Comparison of ENCODE assay signal across 8 mouse cellular contexts in the genomic region with DNA sequence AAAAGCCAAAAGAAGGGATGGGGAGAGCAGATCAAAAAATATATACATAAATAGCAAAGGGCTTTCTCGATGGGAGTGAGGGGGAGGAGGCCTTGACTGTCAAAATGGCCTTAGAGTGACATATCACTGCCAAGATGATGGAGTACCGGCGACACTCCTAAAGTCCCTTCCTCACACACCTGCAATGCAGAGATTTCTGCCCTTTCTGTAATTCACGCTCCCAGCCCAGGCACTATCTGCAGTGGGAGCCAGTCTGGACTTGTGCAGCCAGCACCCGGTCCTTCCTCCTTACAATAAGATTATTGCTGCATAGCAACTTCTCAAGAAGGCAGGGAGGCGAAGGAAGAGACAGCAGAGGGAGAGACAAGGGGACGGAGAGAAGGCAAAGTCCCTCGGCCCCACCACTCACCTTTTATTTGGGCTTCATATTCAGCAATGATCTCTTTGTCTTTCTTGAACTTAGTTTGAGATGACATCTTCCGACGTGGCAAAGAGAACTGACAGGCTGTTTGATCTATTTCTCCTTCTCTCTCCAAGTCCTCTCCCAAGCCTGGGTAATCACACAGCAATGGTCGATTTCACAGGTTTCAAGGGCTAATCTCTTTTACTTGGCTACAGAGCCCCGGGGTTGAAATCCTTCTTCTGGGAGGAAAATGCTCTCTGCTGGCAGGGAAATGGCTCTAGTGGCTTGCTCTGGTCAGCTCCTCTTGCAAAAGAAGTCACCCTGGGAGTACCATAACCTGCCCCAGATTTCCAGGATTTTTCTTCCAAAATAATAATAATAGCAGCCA. TPM values are rescaled to one million over a fixed set of nuclear protein-coding genes. Genes with fewer than 3 reads are reported as not detected.
A peak's percentile ranks its signal among the peaks of the same experiment; 100 is the strongest.
DNase-seq lines count a peak whose midpoint lies in the region; ATAC-seq and TF ChIP-seq lines count a peak whose summit lies in the region.

No protein-coding gene starts in this region.

- TF ChIP-seq POLR2A in small intestine, adult 2 months (IDR thresholded peaks at IDR 0.05; ENCODE audit: low read depth, low read length): no peak

- H3K9me3 ChIP-seq in heart, embryonic 11.5 days (replicated peaks; ENCODE audit: control insufficient read depth, low read length): no peaks in the 10 kb centered on the region
- H3K9me3 ChIP-seq in limb, embryonic 13.5 days: no peaks in the 10 kb centered on the region

- peaks cover 3% of the 10 kb centered on the region; the same call in 1 of the 2 replicates for H3K27me3 ChIP-seq in heart, embryonic 11.5 days (ENCODE audit: control insufficient read depth, insufficient read depth, low read length)
- no peaks in the 10 kb centered on the region for H3K27me3 ChIP-seq in limb, embryonic 13.5 days
- no peaks in the 10 kb centered on the region for H3K27me3 ChIP-seq in small intestine, adult 2 months (ENCODE audit: control insufficient read depth, insufficient read depth, low read length)

- no peak for TF ChIP-seq CTCF in small intestine, adult 2 months (IDR thresholded peaks at IDR 0.05; ENCODE audit: extremely low read depth, insufficient read length, insufficient replicate concordance, low read depth, low read length)

- 0 out of 2 replicates have a peak, but pooled peaks have one; percentile 8 for ATAC-seq in frontal cortex, adult (ENCODE audit: low TSS enrichment)
- no peak for ATAC-seq in heart, embryonic 11.5 days (replicated peaks; ENCODE audit: insufficient number of reproducible peaks, low FRiP score, low TSS enrichment)
- no peak; the same call in 1 of the 2 replicates for ATAC-seq in limb, embryonic 13.5 days (ENCODE audit: low FRiP score, low read depth)
- ATAC-seq in erythroid progenitor cell, adult 5-6 weeks (replicated peaks; ENCODE audit: low FRiP score, poor library complexity, severe bottlenecking): no peak

- DNase-seq in frontal cortex, postnatal 10 days (ENCODE audit: low spot score in 2 of 2): no peak
- DNase-seq in urinary bladder, postnatal 14 days (ENCODE audit: low spot score): peak; percentile 37
- no peak for DNase-seq in urinary bladder, adult 2 months (ENCODE audit: low spot score)

- peak overlapping the region; percentile 71 for H3K9ac ChIP-seq in heart, embryonic 11.5 days (ENCODE audit: low read depth, low read length)
- peak overlapping the region; percentile 78 for H3K9ac ChIP-seq in limb, embryonic 13.5 days

- H3K36me3 ChIP-seq in heart, embryonic 11.5 days (ENCODE audit: control insufficient read depth, insufficient read depth, low read length): no peaks in the 10 kb centered on the region
- H3K36me3 ChIP-seq in limb, embryonic 13.5 days: peaks cover 4% of the 10 kb centered on the region; the same call in 1 of the 2 replicates
- no peaks in the 10 kb centered on the region for H3K36me3 ChIP-seq in small intestine, adult 2 months (ENCODE audit: control insufficient read depth, insufficient read depth, low read length)

- peaks cover 3% of the 10 kb centered on the region; the same call in 1 of the 2 replicates for H3K4me1 ChIP-seq in heart, embryonic 11.5 days (ENCODE audit: control insufficient read depth, insufficient read depth, low read length)
- H3K4me1 ChIP-seq in limb, embryonic 13.5 days: peaks cover 51% of the 10 kb centered on the region
- no peaks in the 10 kb centered on the region for H3K4me1 ChIP-seq in small intestine, adult 2 months (ENCODE audit: control insufficient read depth, insufficient read depth, insufficient read length, low read length)

- WGBS in heart, embryonic 11.5 days (ENCODE audit: insufficient replicate concordance): 16% methylated on average over 12 of the region's 12 CpGs
- WGBS in limb, embryonic 13.5 days: 11% methylated on average over 12 of the region's 12 CpGs
- WGBS in small intestine, adult 2 months: 19% methylated on average over 12 of the region's 12 CpGs

- peak overlapping the region; percentile 48 for H3K4me3 ChIP-seq in heart, embryonic 11.5 days (ENCODE audit: low read depth, low read length)
- H3K4me3 ChIP-seq in limb, embryonic 13.5 days: peak overlapping the region; percentile 69
- H3K4me3 ChIP-seq in small intestine, adult 2 months (ENCODE audit: low read depth, low read length): peak overlapping the region; percentile 66

- no peak overlapping the region for H3K27ac ChIP-seq in heart, embryonic 11.5 days (ENCODE audit: low read depth, low read length)
- H3K27ac ChIP-seq in limb, embryonic 13.5 days: peak overlapping the region; percentile 89; the same call in 1 of the 2 replicates
- H3K27ac ChIP-seq in small intestine, adult 2 months (ENCODE audit: insufficient read depth, low read depth, low read length): no peak overlapping the region

- peak overlapping the region; percentile 85 for H3K4me2 ChIP-seq in heart, embryonic 11.5 days
- peak overlapping the region; percentile 86 for H3K4me2 ChIP-seq in limb, embryonic 13.5 days (replicated peaks)

RNA-seq across cellular contexts. Expression of a gene that starts 0.8 kb away (rescaled TPM):
- 2.5 and 3.6 TPM in 2 replicates for polyA plus RNA-seq in urinary bladder, adult 2 months (2012; rRNA removed)
- polyA plus RNA-seq in heart, embryonic 11.5 days (2014; fragmentation: Nextera tagmentation; extraction: Ambion mirVana): 0.77 and 1.2 TPM in 2 replicates
- 6.9 and 7.0 TPM in 2 replicates for polyA plus RNA-seq in limb, embryonic 13.5 days (2015; fragmentation: Nextera tagmentation; extraction: Ambion mirVana)
- 0.63 and 0.77 TPM in 2 replicates for polyA plus RNA-seq in small intestine, adult 2 months (2012; rRNA removed)
- total RNA-seq in erythroid progenitor cell, adult 5-6 weeks (2015; ENCODE audit: low replicate concordance): 0.42 and 1.4 TPM in 2 replicates
- 0.08 TPM in 1 of 2 replicates, not detected in the other for total RNA-seq in erythroid progenitor cell, adult 5-6 weeks (2017; ENCODE audit: low replicate concordance)
